Mouse (Mus musculus): ENCODE measurements around the gene Szrd1.
"Not testable (repeated sequence)": the region's sequence is repeated elsewhere in the genome, so short reads cannot be mapped to it uniquely, and the experiment has no call there.

Gene Szrd1

DNA sequence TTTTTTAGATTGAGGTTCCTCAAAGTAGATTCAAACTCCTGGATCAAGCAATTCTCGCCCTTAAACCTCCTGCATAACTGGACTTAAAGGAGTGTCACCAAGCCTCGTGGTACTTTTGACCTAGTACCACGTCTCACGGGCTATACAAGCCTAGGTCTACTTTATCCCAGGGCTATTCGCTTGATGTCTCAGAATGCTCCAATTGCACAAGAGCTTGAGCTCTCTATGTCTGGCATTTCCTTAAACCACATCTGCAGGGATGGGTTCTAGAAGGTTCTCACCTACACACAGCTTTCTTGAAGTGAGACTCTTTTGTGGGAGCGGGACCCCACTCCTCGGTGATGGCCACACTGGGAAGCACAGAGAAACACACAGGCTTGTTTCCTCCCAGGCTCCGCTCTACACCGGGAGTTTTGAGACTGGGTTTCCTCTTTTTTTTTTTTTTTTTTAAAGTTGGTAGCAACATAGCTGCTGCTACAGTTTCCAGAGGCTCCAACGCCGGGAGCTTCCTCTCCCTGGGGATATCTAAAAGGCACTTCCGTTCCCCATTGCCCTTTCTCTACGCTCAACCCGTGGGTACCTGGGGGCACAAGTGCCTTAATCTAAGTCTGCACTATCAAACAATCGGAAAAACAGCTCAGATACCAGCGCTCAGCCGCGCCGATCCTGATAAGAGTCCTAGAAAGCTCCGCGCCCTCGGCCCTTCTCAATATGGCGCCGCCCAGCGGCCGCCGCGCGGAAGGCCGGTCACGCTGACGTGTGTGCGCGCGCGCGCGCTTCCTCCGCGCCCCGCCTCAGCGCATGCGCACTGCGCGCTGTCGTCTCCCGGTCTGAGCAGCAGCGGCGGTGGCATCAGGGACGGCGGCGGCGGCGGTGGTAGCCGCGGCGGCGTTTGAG, 7.8 kb upstream of the Szrd1 start, which contains the start of gene Fbxo42:
TSS of gene Fbxo42 (plus strand) at position 802 of the 897 bp plus-strand sequence.
- peak; percentile 99 for DNase-seq (ENCODE audit: low spot score)

GRCm38 (mm10) chr4:141146491-141147033, 7.0 kb upstream of the Szrd1 start:
- no peak for DNase-seq (ENCODE audit: low spot score)

GRCm38 (mm10) chr4:141145124-141145523, 5.5 kb upstream of the Szrd1 start:
- DNase-seq (ENCODE audit: low spot score) = not testable (repeated sequence)

DNA sequence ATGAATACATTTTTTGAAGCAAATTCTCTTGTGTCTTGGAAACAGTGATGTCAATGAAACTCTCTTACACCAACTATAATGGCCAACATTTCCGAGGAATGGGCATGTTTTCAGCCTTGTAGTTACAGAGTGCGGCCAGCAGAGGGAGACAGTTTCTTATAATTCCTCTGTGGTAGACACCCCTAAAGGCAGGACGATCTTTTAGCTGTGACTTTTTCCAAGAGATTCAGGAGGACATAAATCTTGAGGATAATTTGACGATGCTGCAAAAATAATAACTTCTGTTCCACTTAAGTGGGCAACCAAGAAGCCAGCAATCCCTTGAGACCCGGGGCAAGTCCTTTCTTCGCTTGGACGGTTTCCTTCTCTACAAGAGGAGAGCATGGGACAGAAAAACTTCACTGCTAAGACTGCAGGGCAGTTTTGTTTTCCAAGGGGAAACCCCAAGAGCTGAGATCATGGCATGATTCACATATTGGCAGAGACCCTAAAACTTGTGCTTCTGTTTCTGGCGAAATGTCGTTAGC, 2.8 kb upstream of the Szrd1 start:
- DNase-seq (ENCODE audit: low spot score) = peak; percentile 90

DNA sequence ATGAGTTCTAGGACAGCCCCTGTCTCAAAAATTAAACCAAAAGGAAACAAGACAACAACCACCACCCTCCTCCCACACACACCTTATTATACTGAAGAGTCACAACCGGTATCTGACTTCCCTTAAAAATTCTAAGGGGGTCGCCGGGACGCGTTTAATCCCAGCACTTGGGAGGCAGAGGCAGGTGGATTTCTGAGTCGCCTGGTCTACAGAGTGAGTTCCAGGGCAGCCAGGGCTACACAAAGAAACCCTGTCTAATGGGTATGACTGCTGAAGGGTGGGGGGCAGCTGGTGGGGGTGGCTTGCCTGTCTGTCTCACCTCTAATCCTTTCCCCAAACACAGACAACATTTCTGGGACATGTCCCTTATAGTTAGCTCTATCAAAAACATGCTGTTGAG, 1.4 kb upstream of the Szrd1 start:
- DNase-seq (ENCODE audit: low spot score) = no peak

DNA sequence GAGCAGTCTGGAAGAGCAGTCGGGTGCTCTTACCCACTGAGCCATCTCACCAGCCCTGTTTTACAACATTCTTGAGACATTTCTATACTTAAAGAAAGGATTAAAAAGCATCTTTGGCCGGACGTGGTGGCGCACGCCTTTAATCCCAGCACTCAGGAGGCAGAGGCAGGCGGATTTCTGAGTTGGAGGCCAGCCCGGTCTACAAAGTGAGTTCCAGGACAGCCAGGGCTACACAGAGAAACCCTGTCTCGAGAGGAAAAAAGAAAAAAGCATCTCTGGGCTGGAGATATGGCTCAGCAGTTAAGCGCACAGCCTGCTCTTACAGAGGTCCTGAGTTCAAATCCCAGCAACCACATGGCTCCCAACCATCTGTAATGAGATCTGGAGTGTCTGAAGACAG, 779 bp upstream of the Szrd1 start:
- DNase-seq (ENCODE audit: low spot score) = not testable (repeated sequence)

GRCm38 (mm10) chr4:141138425-141139115, 1.0 kb downstream of the Szrd1 start:
- DNase-seq (ENCODE audit: low spot score) = peak; percentile 64

DNA sequence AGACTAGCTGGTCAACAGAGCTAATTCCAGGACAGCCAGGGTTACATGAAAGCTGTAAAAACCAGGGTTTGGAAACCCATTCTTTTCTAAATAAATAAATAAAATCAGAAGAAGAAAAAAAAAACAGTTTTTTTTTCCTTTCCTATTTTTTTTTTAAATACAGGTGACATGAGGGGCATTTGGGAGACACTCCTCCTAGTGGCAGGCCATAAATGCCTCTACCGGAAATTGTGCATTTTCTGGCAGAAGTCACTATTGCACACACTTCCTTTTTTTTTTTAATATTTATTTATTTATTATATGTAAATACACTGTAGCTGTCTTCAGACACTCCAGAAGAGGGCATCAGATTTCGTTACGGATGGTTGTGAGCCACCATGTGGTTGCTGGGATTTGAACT, 1.8 kb downstream of the Szrd1 start:
- DNase-seq (ENCODE audit: low spot score) = not testable (repeated sequence)

DNA sequence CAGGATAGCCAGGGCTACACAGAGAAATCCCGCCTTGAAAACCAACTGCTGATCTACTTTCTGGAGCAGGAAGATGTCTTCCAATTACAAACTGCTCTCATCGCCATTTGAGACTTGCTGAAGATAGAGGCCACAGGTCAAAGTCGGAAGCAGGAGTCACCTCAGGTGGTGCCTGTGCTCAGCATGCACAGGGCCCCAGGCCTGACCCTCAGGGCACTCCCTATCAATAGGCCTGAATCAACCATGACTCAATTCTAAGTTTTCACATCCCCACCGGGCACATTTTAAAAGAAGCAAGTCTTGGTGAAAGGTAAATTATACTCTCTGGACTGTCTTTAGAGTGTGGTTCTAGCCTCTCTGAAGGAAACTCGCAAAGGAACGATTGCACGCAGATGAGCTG, 3.4 kb downstream of the Szrd1 start:
- DNase-seq (ENCODE audit: low spot score) = no peak

DNA sequence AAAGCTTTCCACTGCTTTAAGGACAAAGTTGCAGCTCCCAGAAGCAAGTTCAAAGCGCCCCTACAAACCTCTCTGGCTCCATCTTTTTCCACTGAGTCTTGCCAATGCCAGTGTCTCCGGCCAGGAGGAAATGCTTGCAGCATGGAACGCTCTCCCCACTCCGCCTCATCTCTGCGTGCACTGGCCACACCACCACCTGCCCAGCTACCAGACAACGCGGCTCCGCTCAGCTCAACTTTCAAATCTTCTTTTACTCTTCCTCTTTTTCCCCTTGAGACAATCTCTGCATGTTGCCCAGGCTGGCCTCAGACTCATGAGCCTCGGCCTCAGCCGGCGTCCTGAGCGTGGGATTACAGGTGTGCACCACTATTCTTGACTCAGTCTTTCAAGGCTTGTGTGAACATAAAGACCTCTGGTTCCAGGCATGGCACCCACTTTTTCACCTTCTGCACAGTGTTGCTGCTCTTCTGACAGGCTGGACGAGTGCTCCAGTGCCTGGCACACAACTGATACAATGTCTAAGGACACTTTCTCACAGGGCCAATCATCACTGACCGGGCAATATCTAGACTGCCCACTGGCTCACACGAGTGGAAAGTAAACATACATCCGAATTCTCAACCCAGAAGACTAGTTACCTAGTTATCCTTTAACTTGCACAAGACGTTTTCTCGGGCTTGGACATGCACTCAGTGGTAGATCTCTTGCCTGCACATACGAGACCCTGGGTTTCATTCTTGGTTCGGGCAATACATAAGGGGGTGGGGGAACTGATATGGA, 4.6 kb downstream of the Szrd1 start:
- DNase-seq (ENCODE audit: low spot score) = no peak

- DNase-seq (ENCODE audit: low spot score) = no peak
Measured at GRCm38 (mm10) chr4:141134031-141134441, 5.5 kb downstream of the Szrd1 start.

DNA sequence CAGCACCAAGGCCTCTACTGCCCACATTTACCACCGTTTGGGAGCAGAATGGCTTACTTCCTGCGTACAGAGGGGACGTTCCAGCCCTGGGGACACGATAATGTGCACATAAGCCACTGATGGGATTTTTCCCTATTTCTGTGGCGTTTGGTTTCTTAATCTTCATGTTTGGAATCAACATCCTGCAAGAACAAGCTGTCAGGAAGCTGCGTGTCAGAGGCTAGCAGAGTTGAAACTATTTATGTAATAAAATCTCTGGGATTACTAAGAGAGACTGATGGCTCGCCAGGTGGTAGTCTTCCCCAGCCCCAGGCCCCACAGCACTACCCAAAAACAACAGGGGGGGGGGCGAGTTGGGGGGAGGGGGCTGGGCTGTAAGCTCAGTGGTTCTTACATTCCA, 6.3 kb downstream of the Szrd1 start:
- DNase-seq (ENCODE audit: low spot score) = no peak

DNA sequence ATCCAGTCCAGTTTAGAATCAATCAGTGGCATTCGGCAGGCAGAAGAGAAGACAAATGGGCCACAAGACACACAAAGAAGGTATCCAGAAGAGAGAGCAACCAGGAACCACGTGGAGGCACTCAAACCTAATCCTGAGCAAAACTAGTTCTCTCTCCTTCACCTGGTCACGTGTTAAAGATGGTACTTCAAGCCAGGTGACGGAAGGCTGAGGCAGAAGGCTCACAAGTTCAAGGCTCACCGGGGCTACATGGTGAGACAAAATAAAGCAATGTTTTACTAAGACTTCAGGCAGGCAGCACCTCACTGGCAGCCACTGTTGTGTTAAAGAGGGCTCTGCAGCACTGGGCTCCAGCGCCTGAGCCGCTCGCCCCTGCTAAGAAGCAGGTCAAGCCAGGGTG, 7.4 kb downstream of the Szrd1 start:
- no peak for DNase-seq (ENCODE audit: low spot score)

GRCm38 (mm10) chr4:141131531-141132061, 8.0 kb downstream of the Szrd1 start:
- DNase-seq (ENCODE audit: low spot score) = no peak

DNA sequence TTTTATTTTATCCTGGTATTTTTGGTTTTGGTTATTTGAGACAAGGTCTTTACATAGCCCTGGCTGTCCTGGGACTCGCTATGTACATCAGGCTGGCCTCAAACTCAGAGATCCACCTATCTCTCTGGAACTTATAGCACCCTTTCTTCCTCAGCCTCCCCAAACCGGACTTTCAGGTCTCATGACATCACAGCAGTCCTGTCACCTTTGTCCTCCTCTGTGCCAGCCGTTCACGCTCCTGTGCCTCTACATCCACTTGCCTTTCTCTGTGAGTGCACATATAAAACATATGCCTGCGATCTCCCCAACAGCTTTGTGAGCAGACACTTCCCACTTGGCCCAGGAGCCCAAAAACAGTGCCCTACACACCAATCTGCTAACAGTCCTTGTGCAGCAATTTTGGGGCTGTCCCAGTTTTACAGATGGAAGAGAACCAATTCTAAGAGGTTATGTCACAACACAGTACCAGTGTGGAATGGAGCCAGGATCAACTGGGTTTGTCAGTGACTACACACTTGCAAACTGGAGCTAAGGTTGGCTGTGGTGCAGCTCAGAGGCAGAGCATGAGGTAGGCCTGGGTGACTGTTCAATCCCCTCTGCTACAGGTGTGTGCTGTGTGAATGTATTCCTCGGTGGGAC, 8.8 kb downstream of the Szrd1 start:
- DNase-seq (ENCODE audit: low spot score) = no peak

DNA sequence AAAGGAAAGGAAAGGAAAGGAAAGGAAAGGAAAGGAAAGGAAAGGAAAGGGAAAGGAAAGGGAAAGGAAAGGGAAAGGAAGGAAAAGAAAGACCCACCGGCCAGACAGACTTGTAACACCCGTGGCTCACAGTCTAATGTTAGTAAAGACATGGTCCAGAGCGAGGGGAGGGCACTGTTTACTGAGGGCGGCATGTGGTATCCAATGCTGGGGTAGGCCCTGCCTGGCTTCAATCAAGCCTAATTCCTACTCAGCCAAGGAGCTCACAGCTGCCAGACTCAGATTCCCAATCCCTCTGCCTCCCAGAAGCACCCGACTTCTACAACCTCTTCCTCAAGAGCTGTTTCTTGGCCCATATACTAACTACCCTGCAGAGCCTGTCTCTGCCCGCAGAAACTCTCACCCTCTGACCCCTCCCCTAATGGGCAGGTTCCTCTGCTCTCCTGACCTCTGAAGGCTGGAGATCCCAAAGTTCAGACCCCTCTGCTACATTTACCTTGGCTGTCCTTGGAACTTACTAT, 10.3 kb downstream of the Szrd1 start:
- DNase-seq (ENCODE audit: low spot score) = peak; percentile 46

DNA sequence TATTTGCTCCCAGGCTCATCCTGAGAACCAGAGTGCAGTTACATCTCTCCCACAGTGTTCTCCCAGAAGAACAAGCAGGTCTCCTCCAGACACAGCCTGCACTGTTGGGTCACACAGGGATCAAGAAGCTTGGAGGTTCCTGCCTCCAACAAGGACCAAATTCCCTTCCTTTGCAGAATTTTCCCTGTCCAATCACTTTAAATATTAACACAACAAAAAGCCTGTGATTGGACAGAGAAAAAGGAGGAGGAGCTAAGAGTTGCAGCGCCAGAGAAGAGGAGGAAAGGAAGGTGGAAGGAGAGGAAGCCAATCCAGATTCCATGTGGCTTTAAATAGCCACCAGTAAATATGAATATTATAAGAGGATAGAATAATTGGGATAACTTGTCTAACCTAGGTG, 16.5 kb downstream of the Szrd1 start:
- no peak for DNase-seq (ENCODE audit: low spot score)

DNA sequence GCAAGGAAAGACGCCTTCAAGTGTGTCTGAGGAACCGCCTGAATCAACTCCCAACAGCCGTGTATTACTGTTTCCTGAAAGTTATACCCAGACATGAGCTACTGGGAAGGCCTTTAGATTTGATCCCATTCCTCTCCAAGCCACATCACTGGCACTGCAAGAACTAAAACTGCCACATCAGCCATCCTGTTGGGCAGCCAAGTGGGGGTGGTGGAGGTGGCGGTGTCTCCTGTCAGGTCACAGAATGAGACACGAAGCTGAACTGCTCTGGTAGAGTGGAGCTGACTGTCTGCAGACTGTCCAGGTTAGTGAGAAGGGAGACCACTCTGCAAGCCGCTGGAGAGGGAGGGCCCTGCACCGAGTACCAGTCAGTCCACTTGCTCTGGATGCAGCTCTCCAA, 16.9 kb downstream of the Szrd1 start:
- no peak for DNase-seq (ENCODE audit: low spot score)

GRCm38 (mm10) chr4:141120700-141121099, 18.9 kb downstream of the Szrd1 start:
- DNase-seq (ENCODE audit: low spot score) = peak; percentile 57

GRCm38 (mm10) chr4:141118691-141119090, 20.9 kb downstream of the Szrd1 start:
- DNase-seq (ENCODE audit: low spot score) = no peak

DNA sequence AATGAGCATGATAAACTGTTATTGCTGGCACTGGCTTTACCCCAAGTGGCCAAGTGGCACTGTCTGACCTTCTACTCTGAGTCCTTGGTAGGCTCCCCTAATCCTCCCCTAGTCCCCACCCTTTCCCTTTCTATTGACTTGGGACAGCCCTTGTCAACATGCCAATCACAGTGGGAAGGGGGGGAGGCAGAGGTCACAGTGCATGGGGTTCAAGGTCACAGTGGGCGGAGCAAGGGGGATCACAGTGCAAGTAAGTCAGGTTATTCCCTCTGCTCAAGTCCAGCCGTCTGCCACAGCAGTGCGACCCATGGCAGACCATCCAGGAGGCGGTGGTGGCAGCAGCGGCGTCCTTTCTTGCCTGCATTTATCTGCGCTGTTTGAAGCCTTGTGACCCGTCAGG, 24.2 kb downstream of the Szrd1 start:
- DNase-seq (ENCODE audit: low spot score) = no peak
